Mouse (Mus musculus) bone marrow macrophage, adult 2 months (primary cell): ENCODE data around the gene Ttll5.

Experiments
- CTCF ChIP-seq: IDR thresholded peaks from 2 replicates; pipeline ENCODE4 v1.5.1; 2012; ENCODE audit warnings: low read depth, mild to moderate bottlenecking, low read length, moderate library complexity
- POLR2A ChIP-seq: IDR thresholded peaks from 2 replicates; pipeline ENCODE4 v1.6.1; 2012; ENCODE audit warnings: mild to moderate bottlenecking, low read depth, low read length, borderline replicate concordance

DNA sequence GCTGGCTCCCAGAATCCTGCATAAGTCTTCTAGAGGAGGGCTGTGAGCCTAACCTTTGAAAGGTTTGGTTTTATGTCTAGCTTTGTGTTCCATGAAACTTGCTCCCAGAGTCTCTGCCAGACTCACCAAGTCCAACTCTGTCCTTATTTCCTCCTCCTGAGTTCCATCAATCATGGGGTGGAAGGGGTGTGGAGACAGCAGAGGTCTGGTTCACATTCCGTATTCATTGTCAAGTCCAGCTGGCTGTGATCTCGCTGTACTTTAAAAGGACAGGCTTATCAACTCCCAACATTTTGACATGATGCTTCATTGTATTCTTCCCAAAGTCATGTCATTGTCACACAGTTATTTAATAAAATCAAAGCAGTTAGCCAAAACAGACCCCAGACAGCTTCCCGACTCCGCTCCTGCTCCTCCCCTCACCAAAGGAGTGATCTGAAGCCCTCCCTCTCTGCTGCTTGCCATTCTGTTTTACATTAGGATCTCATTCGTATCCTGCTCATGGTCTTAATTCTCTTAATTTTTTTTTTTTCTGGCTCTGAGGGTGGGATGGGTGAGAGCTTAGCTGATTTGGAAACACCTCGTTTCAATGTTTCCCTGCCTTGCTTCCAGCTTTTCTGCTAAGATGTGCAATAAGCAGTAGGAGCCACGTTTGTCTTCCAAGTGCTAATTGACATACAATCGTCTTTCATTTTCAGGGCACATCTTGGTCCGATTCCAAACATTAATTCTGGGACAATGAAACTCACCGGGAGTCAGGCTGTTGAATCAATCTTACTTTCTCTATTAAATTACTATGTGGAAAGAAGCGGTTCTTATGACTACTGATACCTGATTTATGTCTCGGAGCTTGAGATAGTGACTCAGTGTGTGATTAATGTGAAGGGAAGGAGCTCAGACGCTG, 162.3 kb downstream of the Ttll5 start:
- TF ChIP-seq CTCF, result no peak
- TF ChIP-seq POLR2A, result no peak
